Mouse (Mus musculus) stomach, embryonic 16.5 days (tissue): ENCODE data around the gene Olfr979. TPM values are rescaled to one million over a fixed set of nuclear protein-coding genes. Genes with fewer than 3 reads are reported as not detected.
"Not testable (repeated sequence)": the region's sequence is repeated elsewhere in the genome, so short reads cannot be mapped to it uniquely, and the experiment has no call there.

Experiments
- ATAC-seq: fragments of 200-750 bp; cut with Nextera tagmentation; 2 replicates; pipeline ENCODE4 v1.8.0; 2017; ENCODE audit warnings: moderate number of reproducible peaks, moderate TSS enrichment; ENCODE audit not compliant: insufficient read depth, low FRiP score
- H3K27ac ChIP-seq: fragments of 300-500 bp; sonication (generic); 2 replicates; pipeline ENCODE4 v1.5.1; 2014; ENCODE audit warnings: low read length
- H3K27me3 ChIP-seq: fragments of 300-500 bp; sonication (generic); 2 replicates; pipeline ENCODE4 v1.6.1; 2014; ENCODE audit warnings: low read length, control low read depth, mixed read lengths; ENCODE audit not compliant: control insufficient read depth, insufficient read depth
- H3K36me3 ChIP-seq: fragments of 300-500 bp; sonication (generic); 2 replicates; pipeline ENCODE4 v1.6.1; 2014; ENCODE audit warnings: low read length; ENCODE audit not compliant: control insufficient read depth, insufficient read depth
- H3K4me1 ChIP-seq: fragments of 300-500 bp; sonication (generic); 2 replicates; pipeline ENCODE4 v1.6.1; 2014; ENCODE audit warnings: low read length, control low read depth, mixed read lengths; ENCODE audit not compliant: control insufficient read depth, insufficient read depth
- H3K4me2 ChIP-seq: fragments of 300-500 bp; sonication (generic); 2 replicates; pipeline ENCODE4 v1.6.1; 2014; ENCODE audit warnings: low read depth, low read length, mixed read lengths
- H3K4me3 ChIP-seq: fragments of 300-500 bp; sonication (generic); replicated peaks from 2 replicates; pipeline ENCODE4 v1.5.1; 2014; ENCODE audit warnings: mild to moderate bottlenecking, low read length
- H3K9ac ChIP-seq: fragments of 300-500 bp; sonication (generic); 2 replicates; pipeline ENCODE4 v1.6.1; 2014; ENCODE audit warnings: low read length
- H3K9me3 ChIP-seq: fragments of 300-500 bp; sonication (generic); replicated peaks from 2 replicates; pipeline ENCODE4 v1.6.1; 2016; ENCODE audit warnings: low read length, control low read depth; ENCODE audit not compliant: control insufficient read depth
- WGBS: fragments of 180-500 bp; shearing (Covaris S2); extraction: QIAGEN DNeasy Blood & Tissue Kit; methylation state at CpG from one replicate; pipeline ENCODE4 v1.1.7; 2014; 5-methylcytosine and 5-hydroxymethylcytosine counted together
- polyA plus RNA-seq: library from polyadenylated mRNA; unstranded; fragments of >200 nt; fragmentation: Nextera tagmentation; extraction: Ambion mirVana; gene quantifications from 2 replicates; pipeline ENCODE4 v1.2.1, GENCODE M21; 2015

Gene Olfr979
- polyA plus RNA-seq = not detected in 2 replicates

- H3K4me2 ChIP-seq = no peak within 1 kb of the TSS
- 94% methylated on average over 1 of the region's 1 CpGs for WGBS
These were observed at the start of gene Olfr979 for GRCm38 (mm10) chr9:40003365-40003764. Gene Olfr979, minus strand, starts transcription at chr9:40003465.

GRCm38 (mm10) chr9:40050138-40050537, 46.9 kb upstream of the Olfr979 start:
- no peaks in the 10 kb centered on the region for H3K27me3 ChIP-seq
- no peaks in the 10 kb centered on the region for H3K9me3 ChIP-seq
- 90% methylated on average over 19 of the region's 19 CpGs for WGBS
- no peaks in the 10 kb centered on the region for H3K4me1 ChIP-seq
- no peak overlapping the region for H3K9ac ChIP-seq
- no peak overlapping the region for H3K4me3 ChIP-seq
- no peak for ATAC-seq
- H3K4me2 ChIP-seq = no peak overlapping the region
- no peaks in the 10 kb centered on the region for H3K36me3 ChIP-seq
- no peak overlapping the region for H3K27ac ChIP-seq

More at GRCm38 (mm10) chr9:40003365-40003764, at the start of gene Olfr979:
- Histone ChIP-seq H3K9me3 (no peaks in the 10 kb centered on the region), H3K36me3 (no peaks in the 10 kb centered on the region), H3K4me1 (no peaks in the 10 kb centered on the region), H3K27ac (no peak within 1 kb of the TSS), H3K4me3 (no peak within 1 kb of the TSS), H3K9ac (no peak within 1 kb of the TSS), H3K27me3 (no peaks in the 10 kb centered on the region)
- no peak for ATAC-seq

DNA sequence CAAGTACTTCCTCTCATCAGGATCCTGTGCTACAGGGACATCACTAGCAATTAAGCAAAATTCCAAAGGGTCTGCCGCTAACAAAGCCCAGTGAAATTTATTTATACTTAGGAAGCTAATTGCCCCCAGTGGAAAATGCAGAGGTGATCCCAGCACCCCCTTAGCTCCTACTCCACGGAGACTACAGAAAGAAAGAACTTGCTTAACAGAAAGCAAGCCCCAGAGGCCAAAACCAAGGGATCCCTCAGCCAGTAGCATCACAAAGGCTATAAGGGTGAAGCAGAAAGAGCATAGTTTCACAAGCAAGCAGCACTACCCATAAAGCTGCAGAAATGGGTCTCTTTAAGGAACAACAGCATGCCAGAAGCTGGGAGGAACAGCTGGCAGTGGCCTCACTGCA, 17.9 kb upstream of the Olfr979 start, which contains the start of gene Olfr981:
Gene Olfr981, plus strand, starts transcription at position 301 of the 400 bp plus-strand sequence.
- H3K4me2 ChIP-seq = no peak within 1 kb of the TSS
- H3K9ac ChIP-seq = no peak within 1 kb of the TSS
- H3K9me3 ChIP-seq = no peaks in the 10 kb centered on the region
- no peak for ATAC-seq
- H3K4me3 ChIP-seq = no peak within 1 kb of the TSS
- H3K27ac ChIP-seq = no peak within 1 kb of the TSS
- WGBS = 64% methylated on average over 2 of the region's 2 CpGs
- no peaks in the 10 kb centered on the region for H3K4me1 ChIP-seq
- H3K36me3 ChIP-seq = no peaks in the 10 kb centered on the region
- no peaks in the 10 kb centered on the region for H3K27me3 ChIP-seq

- no peak within 1 kb of the TSS for H3K4me2 ChIP-seq
- no peaks in the 10 kb centered on the region for H3K36me3 ChIP-seq
- H3K4me1 ChIP-seq = no peaks in the 10 kb centered on the region
- 94% methylated on average over 1 of the region's 1 CpGs for WGBS
- no peaks in the 10 kb centered on the region for H3K9me3 ChIP-seq
- H3K27me3 ChIP-seq = no peaks in the 10 kb centered on the region
- H3K27ac ChIP-seq = no peak within 1 kb of the TSS
- H3K9ac ChIP-seq = no peak within 1 kb of the TSS
- H3K4me3 ChIP-seq = no peak within 1 kb of the TSS
- no peak for ATAC-seq
These were observed 6.2 kb upstream of the Olfr979 start, which contains the start of gene Olfr980 for GRCm38 (mm10) chr9:40009482-40009881. Gene Olfr980, minus strand, starts transcription at chr9:40009582.

- H3K9ac ChIP-seq = no peak within 1 kb of the TSS
- H3K4me1 ChIP-seq = no peaks in the 10 kb centered on the region
- no peak within 1 kb of the TSS for H3K27ac ChIP-seq
- 85% methylated on average over 2 of the region's 2 CpGs for WGBS
- H3K4me3 ChIP-seq = no peak within 1 kb of the TSS
- no peaks in the 10 kb centered on the region for H3K27me3 ChIP-seq
- no peaks in the 10 kb centered on the region for H3K9me3 ChIP-seq
- ATAC-seq = no peak
- H3K36me3 ChIP-seq = no peaks in the 10 kb centered on the region
- H3K4me2 ChIP-seq = no peak within 1 kb of the TSS
These were observed 11.5 kb downstream of the Olfr979 start, which contains the start of gene Olfr978 for GRCm38 (mm10) chr9:39991813-39992212. Gene Olfr978, plus strand, starts transcription at chr9:39992113.

- not testable (repeated sequence) for H3K4me3 ChIP-seq, H3K4me2 ChIP-seq, H3K4me1 ChIP-seq, H3K9me3 ChIP-seq, H3K27me3 ChIP-seq, H3K27ac ChIP-seq, H3K9ac ChIP-seq, ATAC-seq, H3K36me3 ChIP-seq
- WGBS = 80% methylated on average over 1 of the region's 1 CpGs
These were observed 26.6 kb downstream of the Olfr979 start for GRCm38 (mm10) chr9:39976581-39977145.

GRCm38 (mm10) chr9:39961033-39961432, 42.2 kb downstream of the Olfr979 start, which contains the start of gene Olfr976:
Gene Olfr976, minus strand, starts transcription at chr9:39961133.
- H3K9me3 ChIP-seq, H3K36me3 ChIP-seq, ATAC-seq, H3K4me1 ChIP-seq, H3K9ac ChIP-seq, H3K27me3 ChIP-seq, H3K4me3 ChIP-seq, H3K27ac ChIP-seq, H3K4me2 ChIP-seq: not testable (repeated sequence)
- 77% methylated on average over 6 of the region's 9 CpGs for WGBS

DNA sequence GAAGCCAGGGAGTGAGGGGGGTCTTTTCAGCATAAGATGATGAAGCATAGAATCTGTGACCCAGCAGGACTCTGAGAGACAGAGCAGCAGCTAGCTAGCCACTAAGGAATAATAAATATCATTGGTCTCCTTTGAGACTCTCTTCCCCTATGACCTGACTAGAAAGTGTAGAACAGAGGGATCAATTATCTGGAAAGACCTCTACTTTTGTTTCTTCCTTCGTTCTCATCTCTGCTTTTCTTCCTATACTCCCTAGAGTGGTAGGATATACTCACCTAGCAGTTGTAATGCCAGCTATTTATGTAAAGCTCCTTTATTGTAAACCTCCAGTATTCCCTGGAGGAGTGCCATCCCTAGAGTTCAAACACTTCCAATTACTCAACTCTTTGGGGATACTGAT, 51.3 kb downstream of the Olfr979 start, which contains the start of gene Olfr975:
Gene Olfr975, minus strand, starts transcription at position 101 of the 400 bp plus-strand sequence.
- no peaks in the 10 kb centered on the region for H3K9me3 ChIP-seq
- 58% methylated on average over 1 of the region's 1 CpGs for WGBS

More for the DNA sequence above, 51.3 kb downstream of the Olfr979 start, which contains the start of gene Olfr975:
- Histone ChIP-seq H3K9ac (no peak within 1 kb of the TSS), H3K27me3 (no peaks in the 10 kb centered on the region), H3K4me2 (no peak within 1 kb of the TSS), H3K27ac (no peak within 1 kb of the TSS), H3K36me3 (no peaks in the 10 kb centered on the region), H3K4me3 (no peak within 1 kb of the TSS), H3K4me1 (no peaks in the 10 kb centered on the region)
- ATAC-seq = no peak
